Mouse (Mus musculus): ENCODE measurements around the gene Jmjd1c.
"Not testable (repeated sequence)": the region's sequence is repeated elsewhere in the genome, so short reads cannot be mapped to it uniquely, and the experiment has no call there.

The Jmjd1c gene

GRCm38 (mm10) chr10:67104543-67104942 lies 8.6 kb downstream of the Jmjd1c start:
- DNase-seq (ENCODE audit: low read depth), result no peak

GRCm38 (mm10) chr10:67105331-67106217 lies 9.6 kb downstream of the Jmjd1c start:
- no peak for DNase-seq (ENCODE audit: low read depth)

DNA sequence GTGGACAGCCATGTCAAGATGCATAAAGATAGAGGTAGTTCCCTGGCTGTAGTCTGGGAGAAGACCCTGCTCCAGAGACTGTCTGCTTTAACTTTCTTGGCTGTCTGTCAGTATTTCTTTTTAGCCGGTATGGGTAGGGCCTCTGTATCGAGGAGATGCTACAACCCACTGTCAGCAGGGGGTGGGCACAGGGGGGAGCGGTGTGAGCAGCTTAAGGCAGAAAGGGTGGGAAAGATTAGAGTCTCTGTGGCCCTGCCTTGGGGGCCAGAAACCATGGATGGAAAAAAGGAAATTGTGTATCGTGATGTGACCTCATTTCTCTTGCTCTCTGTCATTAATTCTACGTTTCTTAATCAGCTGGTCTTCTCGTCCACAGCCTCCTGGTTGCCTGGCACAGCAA lies 10.5 kb downstream of the Jmjd1c start:
- no peak for DNase-seq (ENCODE audit: low read depth)

- DNase-seq (ENCODE audit: low read depth), result no peak
These were observed 11.3 kb downstream of the Jmjd1c start for GRCm38 (mm10) chr10:67107017-67107761.

- DNase-seq (ENCODE audit: low read depth), result no peak
These were observed 12.2 kb downstream of the Jmjd1c start for GRCm38 (mm10) chr10:67108096-67108495.

- DNase-seq (ENCODE audit: low read depth), result no peak
These were observed 13.7 kb downstream of the Jmjd1c start for GRCm38 (mm10) chr10:67109635-67110034.

DNA sequence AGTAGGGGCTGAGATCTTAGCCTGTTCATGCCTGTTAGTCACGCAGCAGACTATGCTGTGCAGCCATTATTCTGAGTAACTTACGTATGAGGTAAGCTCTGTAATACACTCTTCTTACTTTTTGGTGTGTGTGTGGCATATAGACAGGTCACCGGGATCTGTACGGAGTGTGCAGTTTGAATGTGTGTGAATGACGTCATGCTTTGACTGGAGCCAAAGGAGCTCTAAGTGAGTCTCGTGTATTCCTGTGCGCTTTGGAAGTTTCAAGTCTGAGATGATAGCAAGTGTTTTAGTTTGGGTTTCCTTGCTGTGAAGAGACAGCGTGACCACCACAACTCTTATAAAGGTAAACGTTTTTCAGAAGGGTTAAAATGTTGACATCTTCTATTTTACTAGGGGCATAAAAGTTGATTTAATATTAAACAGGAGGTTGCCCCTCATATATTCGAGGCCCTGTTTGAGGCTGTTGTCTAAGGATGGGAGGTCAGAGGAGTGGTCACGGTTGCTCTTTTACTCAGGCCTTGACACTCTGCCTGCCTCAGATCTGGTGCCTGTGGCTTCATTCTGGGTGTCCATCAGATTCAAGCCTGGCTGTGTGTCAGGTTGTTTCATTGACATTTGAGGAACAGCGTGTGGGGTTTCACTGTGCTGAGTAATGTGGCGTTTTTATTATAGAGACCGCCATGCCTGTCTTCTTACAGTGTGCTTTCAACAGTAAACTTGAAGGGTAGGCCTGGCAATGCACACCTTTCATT lies 15.3 kb downstream of the Jmjd1c start:
- no peak for DNase-seq (ENCODE audit: low read depth)

DNA sequence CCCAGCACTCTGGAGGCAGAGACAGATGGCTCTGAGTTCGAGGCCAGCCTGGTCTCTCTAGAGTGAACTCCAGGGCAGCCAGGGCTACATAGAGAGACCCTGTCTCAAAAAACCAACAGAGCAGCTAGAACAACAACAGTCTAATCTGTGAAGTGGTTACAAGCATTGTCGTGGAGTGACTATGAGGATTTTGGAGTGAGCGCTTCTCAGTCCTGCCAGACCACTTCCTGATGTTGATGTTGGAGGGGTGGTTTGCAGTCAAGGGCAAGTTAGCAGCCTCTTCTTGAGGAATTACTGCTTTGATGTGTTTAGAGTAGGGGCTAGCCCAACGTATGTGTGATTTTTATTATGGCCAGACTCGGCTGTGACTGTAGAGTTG lies 15.9 kb downstream of the Jmjd1c start:
- DNase-seq (ENCODE audit: low read depth), result no peak

GRCm38 (mm10) chr10:67112967-67113366 lies 17.0 kb downstream of the Jmjd1c start:
- not testable (repeated sequence) for DNase-seq (ENCODE audit: low read depth)

DNA sequence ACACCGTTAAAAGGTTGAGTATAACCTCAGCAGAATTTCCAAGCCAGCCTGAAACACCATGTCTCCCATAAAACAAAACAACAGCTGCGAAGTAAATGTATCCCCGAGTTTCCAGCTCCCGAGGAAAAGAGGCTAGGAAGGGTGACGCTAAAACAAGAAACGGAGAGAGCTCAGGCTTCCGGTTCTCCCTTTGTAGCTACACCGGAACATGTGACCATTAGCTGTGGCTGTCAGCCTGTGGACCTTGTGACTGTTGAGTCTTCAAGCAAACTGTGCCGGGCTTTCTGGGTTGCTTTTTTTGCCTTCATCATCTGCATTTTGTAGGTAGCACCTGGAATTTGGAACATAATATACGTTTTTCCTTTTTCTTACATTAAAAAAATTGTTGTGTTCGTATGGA lies 17.9 kb downstream of the Jmjd1c start:
- DNase-seq (ENCODE audit: low read depth), result no peak

GRCm38 (mm10) chr10:67115115-67115514 lies 19.2 kb downstream of the Jmjd1c start:
- DNase-seq (ENCODE audit: low read depth), result peak; percentile 10

DNA sequence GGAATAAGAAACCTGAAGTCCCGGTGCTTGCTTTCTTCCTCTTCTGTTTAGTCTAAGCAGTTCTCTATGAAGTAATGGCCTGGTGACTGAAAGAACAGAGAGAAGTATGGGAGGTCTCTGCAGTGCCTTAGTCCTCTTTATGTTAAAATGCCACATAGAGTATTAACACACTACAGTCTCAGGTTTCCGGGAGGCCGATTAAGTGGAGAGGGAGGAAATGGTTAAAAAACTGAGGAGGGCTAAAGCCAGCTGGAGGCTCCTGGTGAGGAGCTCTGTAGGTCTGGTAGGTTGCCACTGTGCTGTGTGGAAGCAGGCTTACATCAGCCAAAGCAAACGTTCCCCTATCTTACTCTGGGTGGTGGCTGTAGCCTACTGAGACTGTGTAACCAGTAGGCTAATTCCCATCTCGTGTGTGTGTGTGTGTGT lies 19.8 kb downstream of the Jmjd1c start:
- peak; percentile 38 for DNase-seq (ENCODE audit: low read depth)

DNA sequence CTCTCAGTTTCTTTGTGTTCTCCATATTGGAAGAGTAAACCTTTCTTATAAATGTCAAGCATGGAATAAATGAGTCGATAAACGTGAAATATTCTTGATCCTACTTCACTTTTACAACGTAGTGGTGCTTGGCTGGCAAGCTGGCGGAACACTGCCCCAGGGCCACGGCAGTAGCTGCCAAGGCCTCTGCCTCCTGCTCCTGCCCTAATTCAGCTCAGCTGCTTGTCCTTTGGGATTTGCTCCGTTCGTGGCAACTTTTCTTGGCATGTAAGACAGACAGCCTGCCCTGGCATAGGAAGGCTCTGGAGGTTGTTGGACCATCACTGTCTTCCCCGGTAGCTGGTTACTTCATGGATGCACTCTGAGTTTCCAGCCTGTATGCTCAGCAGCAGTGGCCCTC lies 20.3 kb downstream of the Jmjd1c start:
- peak; percentile 15 for DNase-seq (ENCODE audit: low read depth)

GRCm38 (mm10) chr10:67119291-67119690 lies 23.4 kb downstream of the Jmjd1c start:
- DNase-seq (ENCODE audit: low read depth), result no peak

- no peak for DNase-seq (ENCODE audit: low read depth)
These were observed 24.3 kb downstream of the Jmjd1c start for GRCm38 (mm10) chr10:67120180-67120579.

- DNase-seq (ENCODE audit: low read depth), result no peak
These were observed 24.7 kb downstream of the Jmjd1c start for GRCm38 (mm10) chr10:67120640-67121039.

GRCm38 (mm10) chr10:67123756-67124155 lies 27.8 kb downstream of the Jmjd1c start:
- no peak for DNase-seq (ENCODE audit: low read depth)

DNA sequence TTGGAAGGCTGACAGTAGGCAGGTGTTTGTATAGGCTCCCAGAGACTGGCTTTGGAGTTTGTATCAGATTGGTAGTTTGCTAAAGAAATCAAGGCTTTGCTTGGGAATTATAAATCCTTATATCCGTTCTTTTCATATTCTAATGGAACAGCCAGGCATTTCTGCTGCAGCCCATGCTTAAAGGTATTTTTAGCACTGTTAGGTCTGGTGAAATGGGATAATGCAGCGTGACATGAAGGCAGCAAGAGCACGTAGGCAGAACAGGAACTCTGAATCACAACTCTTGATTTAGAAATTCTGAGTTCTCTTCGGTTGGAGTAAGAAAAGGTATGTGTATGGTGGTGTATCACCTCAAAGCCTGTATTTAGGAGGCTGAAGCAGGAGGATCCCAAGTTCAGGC lies 28.2 kb downstream of the Jmjd1c start:
- DNase-seq (ENCODE audit: low read depth), result no peak

GRCm38 (mm10) chr10:67126061-67126858 lies 30.3 kb downstream of the Jmjd1c start:
- DNase-seq (ENCODE audit: low read depth), result peak; percentile 75

DNA sequence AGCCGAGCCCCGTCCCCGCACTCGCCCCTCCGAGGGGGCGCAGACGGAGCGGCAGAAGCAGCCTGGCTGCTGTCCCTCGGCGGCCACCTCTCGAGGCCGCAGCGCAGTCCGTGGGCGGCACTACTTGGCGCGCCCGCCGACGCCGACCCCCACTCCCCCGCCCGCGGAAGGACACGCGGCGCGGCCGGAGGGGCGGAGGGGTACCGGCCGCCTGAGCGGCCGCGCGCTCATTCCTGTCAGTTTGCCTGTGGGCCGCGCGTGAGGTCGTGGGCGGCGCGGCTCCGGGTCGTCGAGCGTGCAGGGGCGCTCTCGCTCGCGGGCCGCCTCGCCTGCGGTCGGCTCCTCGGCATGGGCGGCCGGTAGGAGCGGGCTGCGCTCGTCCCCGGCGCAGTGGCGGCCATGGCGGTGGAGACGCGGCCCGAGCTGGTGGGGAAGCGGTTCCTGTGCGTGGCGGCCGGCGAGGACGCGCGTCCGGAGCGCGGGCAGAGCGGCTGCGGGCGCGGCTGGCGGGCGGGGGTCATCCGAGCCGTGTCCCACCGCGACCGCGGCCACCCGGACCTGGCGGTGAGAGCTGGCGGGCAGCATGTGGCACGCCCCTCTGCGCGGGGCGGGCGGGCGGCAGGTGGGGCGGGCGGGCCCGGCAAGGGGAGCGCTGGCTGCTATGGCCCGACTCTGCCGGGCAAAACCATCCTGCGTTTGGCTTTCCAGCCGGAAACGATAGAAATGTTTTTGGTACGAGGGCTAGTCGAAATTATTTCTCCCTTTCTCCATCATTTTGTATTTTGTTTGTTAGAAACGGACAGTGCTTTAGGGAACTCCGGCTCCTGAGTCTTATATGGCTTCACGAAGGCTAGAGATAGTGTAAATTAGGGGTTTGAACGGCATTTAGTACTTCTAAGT lies 31.2 kb downstream of the Jmjd1c start:
- peak; percentile 65 for DNase-seq (ENCODE audit: low read depth)

GRCm38 (mm10) chr10:67129531-67129930 lies 33.6 kb downstream of the Jmjd1c start:
- DNase-seq (ENCODE audit: low read depth), result peak; percentile 20

All from NIH3T3 (cell line).